Mouse (Mus musculus): ENCODE results near the gene Robo4.

Gene Robo4

DNA sequence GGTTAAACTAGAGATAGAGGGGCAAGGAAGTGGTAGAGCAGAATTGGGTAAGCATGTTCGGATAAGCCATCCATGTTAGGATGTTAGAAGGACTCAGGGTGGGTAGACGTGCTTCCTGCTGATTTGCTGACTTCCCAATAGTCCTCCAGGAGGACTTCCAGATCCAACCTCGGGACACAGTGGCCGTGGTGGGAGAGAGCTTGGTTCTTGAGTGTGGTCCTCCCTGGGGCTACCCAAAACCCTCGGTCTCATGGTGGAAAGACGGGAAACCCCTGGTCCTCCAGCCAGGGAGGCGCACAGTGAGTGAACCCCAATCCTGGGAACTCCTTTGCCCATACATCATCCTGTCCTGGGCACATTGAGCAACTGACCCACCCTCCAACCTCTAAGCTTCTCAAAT is 1.3 kb downstream of the Robo4 start:
- no peak for DNase-seq

DNA sequence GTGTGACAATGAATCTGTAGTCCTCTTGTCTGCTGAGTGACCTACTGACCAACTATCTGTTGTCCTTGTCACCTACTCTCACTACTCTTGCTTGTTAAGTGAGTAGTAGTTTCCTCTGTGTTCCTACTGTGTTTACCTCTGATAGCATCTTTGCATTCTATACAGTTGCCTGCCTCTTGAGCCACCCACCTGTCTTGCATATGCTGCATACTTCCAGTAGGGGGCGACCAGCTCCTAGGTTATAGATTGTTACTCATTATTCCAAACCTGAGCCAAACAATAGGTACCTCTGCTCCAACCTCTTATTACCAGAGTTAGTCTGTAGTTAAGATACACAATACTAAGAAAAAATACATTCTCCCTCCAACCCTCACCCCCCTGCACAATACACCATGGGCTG is 4.7 kb downstream of the Robo4 start:
- DNase-seq = no peak

DNA sequence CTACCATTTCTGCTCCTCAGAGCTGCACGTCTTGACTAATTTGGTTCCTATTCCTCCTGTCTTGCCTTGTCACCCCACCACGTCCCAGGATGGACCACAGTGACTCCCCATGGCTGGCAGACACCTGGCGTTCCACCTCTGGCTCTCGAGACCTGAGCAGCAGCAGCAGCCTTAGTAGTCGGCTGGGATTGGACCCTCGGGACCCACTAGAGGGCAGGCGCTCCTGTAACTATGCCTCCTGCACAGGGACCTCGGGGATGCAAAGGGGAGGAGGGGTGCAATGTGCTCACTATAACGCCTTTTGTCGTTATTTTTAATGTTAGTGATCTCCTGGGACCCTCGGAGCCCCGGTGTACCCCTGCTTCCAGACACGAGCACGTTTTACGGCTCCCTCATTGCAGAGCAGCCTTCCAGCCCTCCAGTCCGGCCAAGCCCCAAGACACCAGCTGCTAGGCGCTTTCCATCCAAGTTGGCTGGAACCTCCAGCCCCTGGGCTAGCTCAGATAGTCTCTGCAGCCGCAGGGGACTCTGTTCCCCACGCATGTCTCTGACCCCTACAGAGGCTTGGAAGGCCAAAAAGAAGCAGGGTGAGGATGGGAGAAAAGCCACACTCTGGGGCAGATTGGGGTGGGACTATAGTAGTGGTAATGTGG is 6.3 kb downstream of the Robo4 start:
- no peak for DNase-seq

DNA sequence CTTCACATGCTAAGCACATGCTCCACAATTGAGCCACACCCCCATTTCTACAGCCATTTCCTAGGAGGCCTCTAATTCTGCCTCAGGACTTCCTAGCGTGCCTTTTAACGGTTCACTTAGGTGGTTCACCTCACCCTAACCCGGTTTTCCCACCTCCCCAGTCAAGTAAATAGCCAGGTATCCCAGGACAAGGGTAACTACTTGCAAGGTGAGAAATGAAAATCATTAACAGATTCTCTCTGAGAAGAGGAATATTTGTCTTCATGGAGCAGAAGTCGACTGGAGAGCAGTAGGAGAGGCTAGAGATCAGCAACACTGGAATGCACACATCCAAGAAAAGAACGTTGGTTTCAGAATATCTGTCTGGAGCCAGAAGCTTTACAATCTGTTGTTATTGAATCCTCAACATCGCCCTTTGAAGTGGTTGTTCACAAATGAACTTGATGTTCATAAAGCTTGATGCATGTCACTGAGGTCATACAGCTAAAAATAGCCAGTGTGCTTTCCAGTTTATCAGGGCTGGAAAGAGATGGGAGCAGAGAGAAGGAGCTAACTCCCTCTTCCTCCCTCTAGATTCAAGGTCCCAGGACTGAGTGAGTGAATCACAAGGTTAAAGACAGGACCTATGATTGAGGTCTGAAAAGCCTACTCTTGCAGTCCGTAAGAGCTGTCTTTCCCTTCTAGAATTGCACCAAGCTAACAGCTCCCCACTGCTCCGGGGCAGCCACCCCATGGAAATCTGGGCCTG is 8.2 kb downstream of the Robo4 start:
- DNase-seq = no peak

DNA sequence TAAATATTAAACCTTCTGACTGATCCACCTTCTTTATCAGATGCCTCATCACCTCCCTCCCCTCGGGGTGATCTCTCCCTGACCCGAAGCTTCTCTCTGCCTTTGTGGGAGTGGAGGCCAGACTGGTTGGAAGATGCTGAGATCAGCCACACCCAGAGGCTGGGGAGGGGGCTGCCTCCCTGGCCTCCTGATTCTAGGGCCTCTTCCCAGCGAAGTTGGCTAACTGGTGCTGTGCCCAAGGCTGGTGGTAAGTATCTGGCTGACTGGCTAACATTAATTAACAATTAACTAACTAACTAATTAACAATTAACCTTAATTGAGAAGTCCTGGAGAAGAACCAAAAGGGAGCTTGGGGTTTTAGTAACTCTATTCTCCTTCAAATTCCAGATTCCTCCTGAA is 11.3 kb downstream of the Robo4 start:
- DNase-seq = no peak

DNA sequence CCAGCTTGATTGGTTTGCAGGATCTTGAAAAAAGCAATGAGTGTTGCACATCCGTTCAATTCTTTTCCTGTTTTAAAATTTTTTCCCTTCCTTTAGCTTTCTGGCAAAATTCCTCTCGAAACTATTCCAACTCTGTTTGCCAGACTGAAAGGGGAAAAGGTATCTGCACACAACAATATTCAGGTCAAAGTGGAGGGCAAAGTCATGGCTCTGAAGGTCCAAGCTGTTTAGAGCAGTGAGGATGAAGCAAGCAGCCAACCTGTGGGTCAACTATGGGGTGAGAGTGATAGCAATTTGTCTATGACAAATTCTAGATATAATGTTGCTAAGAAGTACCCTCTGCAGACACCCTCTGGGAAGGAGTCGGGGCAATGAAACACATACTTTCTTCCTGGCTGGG is 13.0 kb downstream of the Robo4 start:
- no peak for DNase-seq

DNA sequence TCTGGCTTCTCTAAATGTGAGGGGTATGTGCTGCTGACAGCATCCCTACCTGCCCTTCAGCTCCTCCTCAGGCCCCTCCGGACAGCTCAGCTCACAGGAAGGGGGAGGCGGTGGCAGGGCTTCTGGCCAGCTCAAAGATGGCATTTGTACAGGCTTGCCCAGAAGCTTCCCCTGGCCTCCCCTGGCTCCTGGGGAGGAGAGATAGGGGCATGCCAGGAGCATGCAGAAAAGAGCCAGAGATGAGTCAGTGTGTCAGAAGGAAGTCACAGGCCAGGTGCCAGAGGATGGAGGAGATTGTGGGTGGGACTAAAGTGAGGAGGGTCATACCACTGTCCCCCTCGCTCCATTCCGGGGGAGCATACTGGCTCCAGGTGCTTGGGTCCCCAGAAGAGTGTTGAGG is 17.1 kb downstream of the Robo4 start:
- no peak for DNase-seq

DNA sequence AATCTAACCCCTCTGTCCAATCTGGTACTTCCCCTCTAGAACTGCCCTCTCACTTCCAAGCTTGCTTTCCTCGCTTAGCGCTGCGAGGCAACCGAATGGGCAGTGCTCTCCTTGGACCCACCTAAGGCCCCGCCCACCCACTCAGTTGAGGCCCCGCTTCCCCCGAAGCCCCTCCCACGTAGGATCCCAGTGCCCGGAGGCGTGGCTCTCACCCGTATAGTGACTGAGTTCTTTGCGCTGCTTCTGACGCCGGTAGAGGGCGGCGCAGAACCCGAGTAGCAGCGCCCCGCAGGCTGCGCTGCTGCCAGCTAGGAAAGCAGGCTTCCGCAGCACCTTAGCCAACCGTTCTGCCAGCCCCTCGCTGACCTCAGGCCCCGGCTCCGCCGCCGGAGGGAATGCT is 19.0 kb downstream of the Robo4 start:
- DNase-seq = peak; percentile 69

DNA sequence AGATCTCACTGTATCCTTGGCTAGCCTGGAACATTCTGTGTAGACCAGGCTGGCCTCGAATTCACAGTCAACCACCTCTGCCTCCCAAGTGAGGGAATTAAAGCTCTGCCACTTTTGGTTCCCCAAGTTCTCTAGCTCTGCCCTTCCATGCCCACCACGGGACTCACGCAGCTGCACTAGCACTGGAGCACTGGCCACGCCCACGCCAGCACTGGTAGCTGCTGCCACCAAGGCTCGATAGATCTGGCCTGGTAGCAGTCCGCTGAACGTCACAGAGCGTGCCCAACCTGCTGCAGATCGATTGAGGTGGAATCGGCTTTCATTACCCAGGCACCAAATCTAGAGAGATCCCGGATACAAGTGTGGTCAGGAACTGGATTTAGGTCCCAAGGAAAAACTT is 19.5 kb downstream of the Robo4 start:
- DNase-seq = no peak

DNA sequence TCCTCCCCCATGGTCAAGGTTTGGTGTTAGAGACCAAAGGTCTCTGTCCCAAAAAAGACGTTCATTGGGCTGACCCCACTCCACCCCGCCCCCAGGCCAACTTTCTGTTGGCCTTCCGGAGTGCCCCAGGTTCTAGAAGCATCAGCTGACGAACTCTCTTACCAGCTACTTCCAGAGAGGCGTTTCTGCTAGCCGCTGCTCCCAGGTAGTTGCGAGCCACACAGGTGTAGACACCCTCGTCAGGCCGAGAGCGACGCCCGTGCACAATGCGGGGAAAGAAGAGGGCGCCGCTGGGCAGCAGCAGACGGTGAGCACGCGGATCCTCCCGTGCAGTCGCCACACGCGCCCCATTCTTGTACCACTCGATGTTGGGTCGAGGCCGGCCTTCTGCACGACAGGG is 27.6 kb downstream of the Robo4 start:
- no peak for DNase-seq

DNA sequence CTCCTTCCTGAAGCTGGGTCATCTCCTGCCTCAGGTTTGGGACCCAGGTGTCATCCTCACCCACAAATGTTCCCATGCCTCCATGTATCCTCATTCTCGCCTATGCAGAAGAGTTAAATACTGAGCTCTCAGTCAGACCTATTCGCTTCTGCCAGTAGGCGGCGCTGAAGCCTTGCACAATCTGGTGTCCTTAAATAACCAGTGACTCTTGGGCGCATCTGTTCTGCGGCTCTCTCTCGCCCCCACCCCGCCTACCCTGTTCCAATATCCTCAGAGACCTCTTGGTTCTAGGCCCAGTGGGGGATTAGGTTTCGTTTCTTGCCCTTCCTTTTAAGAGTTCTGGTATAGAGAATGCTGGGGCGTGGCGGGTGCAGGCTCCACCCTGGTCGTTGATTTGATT is 28.9 kb downstream of the Robo4 start:
- peak; percentile 96 for DNase-seq

DNA sequence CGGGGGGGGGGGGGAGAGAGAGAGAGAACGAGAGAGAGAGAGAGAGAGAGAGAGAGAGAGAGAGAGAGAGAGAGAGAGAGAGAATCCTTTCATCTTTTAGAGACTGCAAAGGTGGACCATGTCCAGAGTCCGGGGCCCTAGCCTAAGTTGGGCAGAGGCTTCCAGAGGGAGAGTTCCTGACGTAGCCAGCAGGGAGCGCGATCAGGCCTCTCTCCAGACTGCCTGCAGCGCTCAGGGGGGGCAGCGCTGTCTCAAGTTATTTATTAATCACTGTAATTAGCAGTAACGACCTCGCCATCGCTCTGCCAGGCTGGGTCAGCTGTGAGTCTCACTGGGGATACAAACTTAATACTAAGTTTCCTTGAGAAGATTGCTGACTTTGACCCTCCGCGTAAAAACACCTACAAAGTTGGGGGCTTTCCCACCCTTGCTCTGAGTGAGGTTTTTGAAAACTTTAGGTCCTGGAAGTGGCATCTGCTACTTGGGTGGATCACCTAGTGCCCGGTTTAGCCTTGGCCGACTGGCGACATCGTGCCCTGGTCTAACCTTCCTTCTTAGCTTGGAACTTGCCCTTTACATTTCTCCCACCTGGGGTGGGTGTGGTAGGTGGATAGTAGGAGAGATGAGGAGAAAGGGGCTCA is 30.4 kb downstream of the Robo4 start:
- peak; percentile 56 for DNase-seq

DNA sequence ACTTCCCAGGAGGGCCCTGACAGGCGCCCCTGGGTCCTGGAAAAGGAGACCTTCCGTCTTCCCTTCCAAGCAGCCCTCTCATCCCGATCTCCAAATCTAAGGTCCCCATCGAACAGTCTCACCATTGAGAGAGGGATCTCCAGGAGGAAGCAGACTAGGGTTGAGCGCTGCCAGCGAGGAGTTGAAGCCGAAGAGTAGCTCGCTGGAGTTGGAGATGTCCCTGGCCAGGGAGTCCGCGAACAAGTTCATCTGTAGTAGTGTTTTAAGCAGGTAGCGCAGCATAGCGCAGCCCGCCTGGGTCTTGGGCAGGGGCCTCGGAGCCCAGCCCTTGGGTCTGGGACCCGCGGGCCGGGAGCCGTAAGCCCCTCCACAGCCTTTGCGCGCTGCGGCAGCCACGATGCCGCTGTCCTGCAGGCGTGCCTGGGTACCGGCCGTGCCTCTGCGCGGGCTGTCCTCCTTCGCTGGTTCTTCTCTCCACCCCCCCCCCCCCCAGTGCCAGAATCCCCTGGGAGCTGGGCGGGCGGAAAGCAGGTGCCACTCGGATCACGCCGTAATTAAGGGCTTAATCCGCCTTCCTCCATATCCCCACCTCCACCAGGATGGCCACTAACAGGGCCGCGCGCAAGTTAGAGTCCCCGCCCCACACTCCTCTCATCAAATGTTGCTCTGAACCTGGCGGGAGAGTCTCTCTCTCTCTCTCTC is 31.2 kb downstream of the Robo4 start, which contains the start of gene Robo3:
Robo3 (minus strand) TSS at position 527 of the 702 bp plus-strand sequence.
- DNase-seq = no peak

DNA sequence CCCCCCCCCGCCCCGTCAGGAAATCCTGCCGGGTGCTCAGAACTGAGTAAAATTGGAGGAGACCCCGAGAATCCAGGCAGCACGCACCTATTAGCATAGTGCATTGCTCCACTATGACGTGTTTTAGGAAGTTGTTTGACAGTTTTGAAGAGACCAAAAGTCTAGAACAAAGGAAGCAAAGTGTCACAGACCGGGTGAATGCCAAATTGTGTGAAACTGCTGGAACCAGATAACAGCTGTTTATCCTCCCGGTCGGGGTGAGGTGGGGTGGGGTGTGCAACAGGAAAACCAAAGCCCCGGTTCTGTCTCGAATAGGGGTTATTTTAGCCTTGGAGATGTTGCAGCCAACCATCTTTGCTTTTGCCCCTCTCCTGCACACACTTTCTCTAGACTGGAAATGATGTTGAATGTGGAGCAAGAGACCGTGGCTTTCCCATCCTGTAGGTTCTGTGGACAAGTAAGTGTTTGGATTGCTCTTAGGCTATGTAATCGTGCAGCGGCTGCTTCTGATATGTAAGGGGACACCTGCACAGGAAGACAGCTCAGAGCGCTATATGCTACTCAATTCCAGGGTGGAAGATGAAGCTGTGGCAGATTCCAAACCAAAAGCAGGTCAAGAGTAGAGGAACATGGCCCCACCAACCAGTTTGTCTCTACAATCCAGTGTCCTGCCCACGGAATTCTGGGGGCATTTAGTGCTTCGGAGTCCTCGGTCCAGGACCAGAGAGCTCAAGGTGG is 32.3 kb downstream of the Robo4 start:
- no peak for DNase-seq

DNA sequence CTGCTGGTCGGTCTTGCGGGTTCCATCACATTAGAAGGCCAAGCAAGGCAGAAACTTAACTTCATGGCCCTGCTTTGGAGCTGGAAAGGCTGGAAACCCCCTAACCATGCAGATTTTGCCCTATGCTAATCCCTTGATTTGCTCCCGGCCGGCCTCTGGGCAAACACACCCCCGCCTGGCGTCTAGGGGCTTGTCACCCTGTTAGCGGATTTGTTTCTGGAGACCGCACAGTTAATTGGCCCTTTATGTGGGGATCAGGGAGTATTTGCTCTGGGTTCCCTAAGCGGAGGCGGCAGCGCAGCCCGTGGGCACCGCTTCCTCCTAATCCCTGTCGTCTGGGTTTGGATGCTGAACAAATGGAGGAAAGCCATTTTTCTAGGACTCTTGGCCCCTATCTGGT is 33.2 kb downstream of the Robo4 start:
- no peak for DNase-seq

DNA sequence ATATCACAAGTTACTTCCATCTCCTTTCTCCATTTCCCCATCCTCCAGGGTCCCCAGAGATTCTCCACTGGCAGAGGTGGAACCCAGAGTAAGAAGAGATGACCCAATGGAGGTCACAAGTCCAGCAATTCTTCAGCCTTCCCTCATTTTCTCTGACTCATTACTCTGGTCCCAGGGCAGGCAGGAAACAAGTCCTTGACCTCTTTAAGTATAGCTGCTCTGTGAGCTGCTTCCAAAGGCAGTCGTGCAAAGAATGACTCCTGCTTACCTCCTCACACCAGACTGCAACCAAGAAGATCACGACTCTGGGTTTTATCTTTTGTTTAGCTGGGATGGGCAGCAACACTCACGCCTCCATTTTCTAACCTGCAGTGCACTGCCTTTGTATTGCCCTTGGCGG is 33.9 kb downstream of the Robo4 start:
- DNase-seq = no peak

DNA sequence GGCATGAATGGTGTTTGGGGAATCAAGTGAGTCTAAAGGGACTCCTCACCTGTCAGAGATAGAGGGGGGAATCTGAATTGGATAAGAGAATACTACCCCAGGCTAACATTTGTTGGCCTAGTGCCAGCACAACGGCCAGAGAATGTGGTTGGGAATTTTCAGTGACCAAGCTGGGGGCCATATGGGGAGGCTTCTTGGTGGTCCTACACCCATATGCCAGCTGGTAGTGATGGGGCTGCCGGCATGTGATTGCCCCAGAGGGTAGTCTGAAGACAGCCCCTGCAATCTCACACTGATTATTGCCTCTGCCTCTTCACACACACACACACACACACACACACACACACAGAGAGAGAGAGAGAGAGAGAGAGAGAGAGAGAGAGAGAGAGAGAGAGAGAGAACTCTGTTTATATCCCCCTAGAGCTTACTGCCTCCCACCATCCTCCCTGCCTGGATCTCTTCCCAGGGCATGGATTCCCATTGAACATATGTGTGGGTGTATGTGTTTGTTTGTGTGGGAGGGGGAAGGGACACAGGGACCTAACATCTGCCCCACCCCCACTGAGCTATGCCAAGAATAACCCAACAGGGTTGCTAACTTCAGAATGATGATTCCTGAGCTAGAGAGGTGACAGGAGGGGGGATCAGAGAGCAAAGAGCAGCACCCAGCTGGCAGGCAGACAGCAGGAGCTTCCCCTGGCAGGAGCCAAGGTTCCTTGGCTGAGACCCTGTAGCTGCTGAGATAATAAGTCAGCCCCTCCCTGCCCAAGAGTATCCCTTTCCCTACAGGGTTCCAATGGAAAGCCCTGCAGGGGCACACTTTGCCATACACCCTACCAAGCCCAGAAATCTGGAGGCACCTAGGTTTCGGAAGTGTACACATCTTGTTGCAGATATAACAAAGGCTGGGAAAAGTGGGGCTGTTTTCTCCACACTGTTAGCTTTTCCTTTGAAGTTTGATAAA is 36.4 kb downstream of the Robo4 start:
- DNase-seq = no peak

DNA sequence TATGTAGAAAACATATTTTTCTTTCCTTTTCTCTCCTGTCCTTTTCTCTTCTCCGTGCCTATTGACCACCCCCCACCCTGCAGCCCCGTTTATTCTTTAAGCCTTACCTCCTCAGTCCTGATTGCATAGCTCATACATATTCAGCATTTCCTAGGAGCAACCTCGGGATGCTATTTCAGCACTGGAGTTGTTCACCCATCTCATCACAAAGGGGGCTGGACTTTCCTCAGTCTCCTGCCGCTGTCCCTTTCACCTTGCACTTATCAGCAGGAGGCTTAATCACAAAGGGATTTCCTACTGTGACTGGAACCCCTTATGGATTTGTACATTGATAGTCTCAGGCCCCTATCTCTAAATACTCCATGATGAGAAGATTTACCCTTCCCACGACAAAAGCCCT is 50.7 kb downstream of the Robo4 start:
- DNase-seq = no peak

DNA sequence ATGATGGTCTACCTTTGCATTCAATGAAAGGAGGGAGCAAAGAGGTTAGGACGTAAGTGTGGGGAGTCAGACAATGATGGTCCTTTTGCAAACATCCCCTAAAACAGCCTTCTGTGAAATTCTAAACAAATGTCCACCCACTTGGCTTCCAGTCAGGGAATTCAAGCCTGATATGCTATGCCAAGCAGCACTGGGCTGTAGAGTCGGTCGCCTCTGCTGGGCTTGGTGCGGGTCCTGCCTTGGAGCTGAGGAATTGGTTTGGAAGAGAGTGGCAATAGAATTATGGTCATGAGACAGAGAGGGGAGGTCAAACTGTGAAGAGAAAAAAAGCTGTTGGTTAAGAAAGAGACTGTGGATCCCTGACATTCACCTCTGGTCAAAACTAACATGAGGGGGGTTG is 51.6 kb downstream of the Robo4 start:
- DNase-seq = no peak

DNA sequence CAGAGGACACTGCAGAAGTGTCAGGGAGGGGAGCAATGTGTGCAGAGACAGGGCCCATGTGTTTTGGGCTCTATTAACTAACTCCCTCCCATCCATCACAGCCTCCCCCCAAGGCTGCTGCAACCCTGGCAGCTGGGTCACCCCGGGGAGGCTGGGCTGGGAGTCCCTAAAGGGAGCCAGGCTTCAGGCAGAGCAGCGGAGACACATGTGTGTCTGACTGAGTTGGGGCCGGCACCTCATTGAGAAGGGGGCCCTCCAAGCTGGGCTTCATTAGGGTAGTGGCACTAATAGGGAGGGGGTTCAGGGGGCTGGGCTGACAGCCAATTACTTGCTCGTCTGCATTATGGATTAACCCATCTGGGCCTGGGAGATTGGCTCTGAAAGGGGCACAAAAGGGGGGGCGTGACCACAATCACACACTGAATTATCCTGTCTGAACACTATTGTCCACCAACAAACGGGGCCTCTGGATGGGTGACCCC is 52.4 kb downstream of the Robo4 start:
- DNase-seq = no peak

DNA sequence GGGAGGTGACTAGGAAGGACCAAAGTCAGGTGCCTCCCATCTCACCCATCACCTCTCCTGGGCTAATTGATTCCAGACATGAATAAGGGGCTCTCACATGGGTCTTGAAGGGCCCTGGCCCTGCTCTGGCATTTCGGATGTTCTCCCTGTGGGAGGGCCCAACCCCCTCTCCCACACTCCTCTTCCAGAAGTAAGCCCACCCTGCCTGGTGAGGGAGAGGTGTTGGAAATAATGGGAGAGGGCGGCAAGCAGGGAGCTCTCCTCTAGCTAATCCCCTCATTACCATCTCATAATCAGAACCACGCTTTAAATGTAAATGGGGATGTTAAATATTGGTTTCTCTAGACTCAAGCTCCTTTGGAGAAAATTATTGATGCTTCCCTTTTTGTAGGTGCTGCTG is 53.3 kb downstream of the Robo4 start:
- no peak for DNase-seq

DNA sequence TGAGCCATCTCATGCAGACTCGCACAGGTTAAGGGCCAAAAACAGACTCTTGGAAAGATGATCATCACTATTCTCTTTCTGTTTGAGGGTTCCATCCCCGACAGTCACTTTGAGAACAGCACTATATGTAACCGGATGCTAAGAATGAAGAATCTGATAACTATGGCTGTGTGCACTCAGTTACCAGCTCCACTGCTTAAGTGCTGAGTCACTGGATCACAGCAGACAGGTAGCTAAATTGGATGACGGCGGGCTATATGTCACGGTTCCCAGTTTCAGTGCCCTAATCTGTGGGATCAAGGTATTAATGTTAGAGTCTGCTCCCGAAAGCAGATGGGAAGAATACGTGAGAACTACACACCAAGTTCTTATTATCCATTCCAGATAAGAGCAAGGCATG is 54.2 kb downstream of the Robo4 start:
- DNase-seq = no peak
